Mouse (Mus musculus) erythroblast, embryonic 14.5 days (primary cell): ENCODE results near the gene Csmd2.

Source experiments
- GATA1 ChIP-seq: IDR thresholded peaks from 2 replicates; pipeline ENCODE4 v1.6.1; 2012; ENCODE audit warnings: low read length, inconsistent platforms, mixed read lengths
- TAL1 ChIP-seq: IDR thresholded peaks from 3 replicates; pipeline ENCODE4 v1.6.1; 2012; ENCODE audit warnings: low read length, inconsistent platforms, mixed read lengths

DNA sequence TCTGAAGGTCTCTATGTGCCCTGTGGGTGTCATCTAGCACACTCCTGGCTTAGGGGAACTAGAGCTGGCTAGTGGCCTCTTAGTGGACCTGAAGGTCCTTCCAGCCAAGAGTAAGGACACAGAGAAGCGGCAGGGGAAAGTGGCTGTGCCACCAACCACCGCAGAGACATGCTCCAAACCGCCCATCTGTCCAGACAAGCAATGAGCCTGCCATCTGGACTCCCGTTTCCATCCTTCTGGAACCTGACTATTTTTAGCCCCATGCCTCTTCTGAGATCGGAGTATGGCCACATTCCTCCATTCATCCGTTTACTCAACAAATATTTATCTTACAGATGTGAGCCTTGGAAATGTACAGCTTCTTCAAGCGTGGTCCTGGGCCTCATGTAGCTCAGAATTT, 411.3 kb downstream of the Csmd2 start:
- TF ChIP-seq TAL1 (no peak), GATA1 (no peak)
